Mouse (Mus musculus) forebrain, postnatal 0 days (tissue): ENCODE measurements around the gene Cul4b. TPM values are rescaled to one million over a fixed set of nuclear protein-coding genes. Genes with fewer than 3 reads are reported as not detected.
"Not testable (repeated sequence)": the region's sequence is repeated elsewhere in the genome, so short reads cannot be mapped to it uniquely, and the experiment has no call there.

ENCODE experiments used
- ATAC-seq: fragments of 200-750 bp; cut with Nextera tagmentation; 2 replicates; pipeline ENCODE4 v1.8.0; 2017; ENCODE audit warnings: mild to moderate bottlenecking, moderate library complexity
- DNase-seq: peaks from one replicate; pipeline ENCODE4 v3.0.0-alpha.2; 2015
- H3K27ac ChIP-seq: fragments of 300-500 bp; sonication (generic); 2 replicates; pipeline ENCODE4 v1.5.1; 2014; ENCODE audit warnings: low read depth, mild to moderate bottlenecking, antibody characterized with exemption, low read length, moderate library complexity, mixed read lengths
- H3K27me3 ChIP-seq: fragments of 300-500 bp; sonication (generic); 2 replicates; pipeline ENCODE4 v1.6.1; 2014; ENCODE audit warnings: mild to moderate bottlenecking, low read length, mixed read lengths; ENCODE audit not compliant: insufficient read depth
- H3K36me3 ChIP-seq: fragments of 300-500 bp; sonication (generic); 2 replicates; pipeline ENCODE4 v1.6.1; 2014; ENCODE audit warnings: mild to moderate bottlenecking, moderate library complexity; ENCODE audit not compliant: insufficient read depth
- H3K4me1 ChIP-seq: fragments of 300-500 bp; sonication (generic); 2 replicates; pipeline ENCODE4 v1.6.1; 2014; ENCODE audit warnings: antibody characterized with exemption; ENCODE audit not compliant: insufficient read depth
- H3K4me2 ChIP-seq: fragments of 300-500 bp; sonication (generic); 2 replicates; pipeline ENCODE4 v1.6.1; 2014; ENCODE audit warnings: low read depth, mild to moderate bottlenecking, moderate library complexity
- H3K4me3 ChIP-seq: fragments of 300-500 bp; sonication (generic); 2 replicates; pipeline ENCODE4 v1.5.1; 2014; ENCODE audit warnings: low read depth, low read length, mixed read lengths
- H3K9ac ChIP-seq: fragments of 300-500 bp; sonication (generic); 2 replicates; pipeline ENCODE4 v1.6.1; 2014; ENCODE audit warnings: mild to moderate bottlenecking
- H3K9me3 ChIP-seq: fragments of 300-500 bp; sonication (generic); 2 replicates; pipeline ENCODE4 v1.6.1; 2016; ENCODE audit warnings: low read length
- CTCF ChIP-seq: sonication (generic); IDR thresholded peaks from 2 replicates; pipeline ENCODE4 v1.5.1; 2016; ENCODE audit warnings: antibody characterized with exemption, control low read depth, low read depth
- WGBS: fragments of 180-500 bp; shearing (Covaris S2); extraction: QIAGEN DNeasy Blood & Tissue Kit; methylation state at CpG from one replicate; pipeline ENCODE4 v1.1.7; 2014; 5-methylcytosine and 5-hydroxymethylcytosine counted together
- polyA plus RNA-seq: library from polyadenylated mRNA; unstranded; fragments of >200 nt; fragmentation: Nextera tagmentation; extraction: Ambion mirVana; gene quantifications from 2 replicates; pipeline ENCODE4 v1.2.1, GENCODE M21; 2015
- total RNA-seq: library from RNA; depleted of rRNA; stranded (reverse); fragments of >200 nt; gene quantifications from 2 replicates; pipeline ENCODE4 v1.2.3, GENCODE M21; 2014; rRNA removed

Gene Cul4b
- total and polyA plus RNA-seq, 2 experiments from 2014 or later: 13.8 to 28.6 TPM

DNA sequence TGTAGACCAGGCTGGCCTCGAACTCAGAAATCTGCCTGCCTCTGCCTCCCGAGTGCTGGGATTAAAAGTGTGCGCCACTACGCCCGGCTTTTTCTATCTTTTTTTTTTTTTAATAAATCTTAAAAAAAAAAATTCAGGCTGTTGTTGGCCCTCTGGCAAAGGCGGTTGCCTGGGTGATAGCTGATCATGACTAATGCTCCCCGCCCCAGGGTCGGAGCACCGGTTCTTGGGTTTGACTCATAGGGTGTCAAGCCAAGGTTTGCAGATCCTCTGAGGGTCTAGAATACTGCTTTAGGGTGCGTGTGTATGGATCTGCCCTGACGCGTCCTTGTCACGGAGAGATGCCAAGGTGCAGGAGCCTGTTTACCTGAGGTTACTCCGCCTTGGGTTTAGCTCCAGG lies 71.2 kb downstream of the Cul4b start:
- no peaks in the 10 kb centered on the region for H3K36me3 ChIP-seq
- no peak overlapping the region for H3K4me3 ChIP-seq
- no peaks in the 10 kb centered on the region for H3K27me3 ChIP-seq
- no peak for TF ChIP-seq CTCF
- H3K9me3 ChIP-seq: no peaks in the 10 kb centered on the region
- H3K27ac ChIP-seq: no peak overlapping the region
- H3K9ac ChIP-seq: no peak overlapping the region
- ATAC-seq: no peak
- no peak for DNase-seq
- WGBS: 94% methylated on average over 14 of the region's 14 CpGs
- no peak overlapping the region for H3K4me2 ChIP-seq
- no peaks in the 10 kb centered on the region for H3K4me1 ChIP-seq

DNA sequence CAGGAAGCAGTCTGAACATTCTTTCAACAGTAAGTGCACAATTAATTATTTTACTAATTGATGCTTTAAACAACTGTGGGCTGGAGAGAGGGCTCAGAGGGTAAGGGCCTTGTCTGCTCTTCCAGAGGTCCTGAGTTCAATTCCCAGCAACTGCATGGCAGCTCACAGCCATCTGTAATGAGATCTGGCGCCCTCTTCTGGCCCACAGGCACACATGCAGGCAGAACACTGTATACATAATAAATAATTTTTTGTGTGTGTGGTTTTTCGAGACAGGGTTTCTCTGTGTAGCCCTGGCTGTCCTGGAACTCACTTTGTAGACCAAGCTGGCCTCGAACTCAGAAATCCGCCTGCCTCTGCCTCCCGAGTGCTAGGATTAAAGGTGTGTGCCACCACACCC lies 73.8 kb downstream of the Cul4b start:
- not testable (repeated sequence) for H3K4me1 ChIP-seq, DNase-seq, H3K9me3 ChIP-seq, H3K27ac ChIP-seq, H3K36me3 ChIP-seq, H3K27me3 ChIP-seq, H3K9ac ChIP-seq, ATAC-seq, H3K4me3 ChIP-seq, H3K4me2 ChIP-seq
- WGBS: 75% methylated on average over 5 of the region's 5 CpGs

DNA sequence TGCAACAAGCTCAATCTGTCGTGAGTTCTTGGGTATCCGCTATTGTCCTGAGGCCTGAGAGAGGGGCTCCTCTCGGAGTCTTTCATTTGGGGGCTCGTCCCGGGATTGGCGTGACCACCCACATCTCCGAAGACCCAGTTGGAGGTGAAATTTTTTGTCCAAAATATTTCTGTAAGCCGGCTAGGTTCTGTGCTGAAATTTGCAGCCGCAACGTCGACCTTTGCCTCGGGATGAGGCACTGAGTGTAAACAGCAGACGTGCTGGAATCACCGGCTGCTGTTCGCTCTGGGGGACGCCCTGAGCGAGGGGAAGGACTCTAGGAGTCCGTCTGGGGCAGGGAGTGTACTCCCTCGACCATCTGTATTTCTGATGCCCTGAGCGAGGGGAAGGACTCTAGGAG lies 90.5 kb downstream of the Cul4b start:
- H3K9me3 ChIP-seq, H3K4me3 ChIP-seq, H3K4me1 ChIP-seq, H3K4me2 ChIP-seq, H3K36me3 ChIP-seq, DNase-seq, H3K9ac ChIP-seq, H3K27ac ChIP-seq, ATAC-seq, H3K27me3 ChIP-seq: not testable (repeated sequence)
- 33% methylated on average over 20 of the region's 20 CpGs for WGBS

Other genes starting within 250 kb of the Cul4b start
- 48.9 and 53.5 TPM in 2 replicates for gene Lamp2, start 119.7 kb downstream of the Cul4b start, total RNA-seq
- 59.6 and 62.5 TPM in 2 replicates for gene Lamp2, start 119.7 kb downstream of the Cul4b start, polyA plus RNA-seq
- gene Mcts1, start 24.4 kb upstream of the Cul4b start, total RNA-seq: 77.9 and 98.0 TPM in 2 replicates
- 174 and 215 TPM in 2 replicates for gene Mcts1, start 24.4 kb upstream of the Cul4b start, polyA plus RNA-seq
- gene C1galt1c1, start 58.9 kb upstream of the Cul4b start, total RNA-seq: 17.1 and 24.5 TPM in 2 replicates
- 21.9 and 22.4 TPM in 2 replicates for gene C1galt1c1, start 58.9 kb upstream of the Cul4b start, polyA plus RNA-seq
- gene 6030498E09Rik, start 196.5 kb upstream of the Cul4b start, total RNA-seq: 0.24 TPM in 1 of 2 replicates, not detected in the other
- 0.22 TPM in 1 of 2 replicates, not detected in the other for gene 6030498E09Rik, start 196.5 kb upstream of the Cul4b start, polyA plus RNA-seq